Mouse (Mus musculus) liver, postnatal 0 days (tissue): ENCODE results near the gene Ubash3b. TPM values are rescaled to one million over a fixed set of nuclear protein-coding genes. Genes with fewer than 3 reads are reported as not detected.

Source experiments
- ATAC-seq: fragments of 200-750 bp; cut with Nextera tagmentation; 2 replicates; pipeline ENCODE4 v1.8.0; 2017; ENCODE audit warnings: mild to moderate bottlenecking, moderate library complexity
- DNase-seq: peaks from one replicate; pipeline ENCODE4 v3.0.0-alpha.2; 2016
- H3K27ac ChIP-seq: fragments of 300-500 bp; sonication (generic); 2 replicates; pipeline ENCODE4 v1.5.1; 2014; ENCODE audit warnings: antibody characterized with exemption, moderate library complexity, mild to moderate bottlenecking, low read depth
- H3K27me3 ChIP-seq: fragments of 300-500 bp; sonication (generic); 2 replicates; pipeline ENCODE4 v1.6.1; 2014; ENCODE audit warnings: low read length, control low read depth, mixed read lengths; ENCODE audit not compliant: insufficient read depth
- H3K36me3 ChIP-seq: fragments of 300-500 bp; sonication (generic); replicated peaks from 2 replicates; pipeline ENCODE4 v1.6.1; 2014; ENCODE audit warnings: mild to moderate bottlenecking, control low read depth, low read length, moderate library complexity, mixed read lengths; ENCODE audit not compliant: insufficient read depth
- H3K4me1 ChIP-seq: fragments of 300-500 bp; sonication (generic); 2 replicates; pipeline ENCODE4 v1.6.1; 2014; ENCODE audit warnings: antibody characterized with exemption, mild to moderate bottlenecking, control low read depth; ENCODE audit not compliant: insufficient read depth
- H3K4me2 ChIP-seq: fragments of 300-500 bp; sonication (generic); 2 replicates; pipeline ENCODE4 v1.6.1; 2014; ENCODE audit warnings: low read depth, mild to moderate bottlenecking, low read length, moderate library complexity, mixed read lengths
- H3K4me3 ChIP-seq: fragments of 300-500 bp; sonication (generic); 2 replicates; pipeline ENCODE4 v1.5.1; 2014; ENCODE audit warnings: low read depth, low read length
- H3K9ac ChIP-seq: fragments of 300-500 bp; sonication (generic); replicated peaks from 2 replicates; pipeline ENCODE4 v1.6.1; 2014; ENCODE audit warnings: mild to moderate bottlenecking, moderate library complexity
- H3K9me3 ChIP-seq: fragments of 300-500 bp; sonication (generic); 2 replicates; pipeline ENCODE4 v1.6.1; 2016; ENCODE audit warnings: mild to moderate bottlenecking, control low read depth, low read length, mixed read lengths
- CTCF ChIP-seq: sonication (generic); IDR thresholded peaks from 2 replicates; pipeline ENCODE4 v1.5.1; 2016; ENCODE audit warnings: antibody characterized with exemption, low read depth
- EP300 ChIP-seq: IDR thresholded peaks from 2 replicates; pipeline ENCODE4 v1.6.1; 2016; ENCODE audit warnings: antibody characterized with exemption, low read depth, mild to moderate bottlenecking
- WGBS: fragments of 180-500 bp; shearing (Covaris S2); extraction: QIAGEN DNeasy Blood & Tissue Kit; methylation state at CpG from one replicate; pipeline ENCODE4 v1.1.7; 2014; ENCODE audit not compliant: insufficient replicate concordance; 5-methylcytosine and 5-hydroxymethylcytosine counted together
- polyA plus RNA-seq: library from polyadenylated mRNA; unstranded; fragments of >200 nt; fragmentation: Nextera tagmentation; extraction: Ambion mirVana; gene quantifications from 2 replicates; pipeline ENCODE4 v1.2.1, GENCODE M21; 2015

Ubash3b gene
- polyA plus RNA-seq, 1 experiment from 2014 or later: 6.6 TPM

DNA sequence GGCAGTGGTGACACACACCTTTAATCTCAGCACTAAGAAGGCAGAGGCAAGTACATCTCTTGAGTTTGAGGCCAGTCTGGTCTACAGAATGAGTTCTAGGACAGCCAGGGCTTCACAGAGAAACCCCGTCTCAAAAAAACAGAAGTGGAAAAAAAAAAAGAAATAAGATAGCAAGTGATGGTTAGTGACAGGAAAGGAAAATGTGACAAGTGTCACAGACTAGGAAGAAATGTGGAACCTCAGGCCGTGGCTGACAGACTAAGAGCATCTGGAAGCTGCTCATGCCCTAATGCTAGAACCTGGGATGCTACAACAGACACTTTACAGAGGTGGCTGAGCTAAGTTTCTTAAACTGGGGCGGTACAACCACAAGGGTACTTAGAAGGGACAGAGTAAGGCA lies 18.4 kb downstream of the Ubash3b start:
- WGBS: 51% methylated on average over 3 of the region's 3 CpGs
- no peak overlapping the region for H3K4me3 ChIP-seq
- ATAC-seq: no peak
- no peaks in the 10 kb centered on the region for H3K9me3 ChIP-seq
- H3K36me3 ChIP-seq: no peaks in the 10 kb centered on the region
- H3K4me1 ChIP-seq: peaks cover 4% of the 10 kb centered on the region; the same call in 1 of the 2 replicates
- H3K27ac ChIP-seq: no peak overlapping the region
- no peak for DNase-seq
- H3K9ac ChIP-seq: no peak overlapping the region
- TF ChIP-seq EP300: no peak
- no peak for TF ChIP-seq CTCF
- no peak overlapping the region for H3K4me2 ChIP-seq
- no peaks in the 10 kb centered on the region for H3K27me3 ChIP-seq

GRCm38 (mm10) chr9:41141026-41141425 lies 20.5 kb downstream of the Ubash3b start:
- 47% methylated on average over 2 of the region's 2 CpGs for WGBS
- H3K27me3 ChIP-seq: no peaks in the 10 kb centered on the region
- TF ChIP-seq EP300: no peak
- no peak for TF ChIP-seq CTCF
- H3K36me3 ChIP-seq: no peaks in the 10 kb centered on the region
- no peaks in the 10 kb centered on the region for H3K9me3 ChIP-seq
- no peak overlapping the region for H3K27ac ChIP-seq
- ATAC-seq (no peak), DNase-seq (no peak)
- H3K4me1 ChIP-seq: peaks cover 11% of the 10 kb centered on the region
- no peak overlapping the region for H3K4me2 ChIP-seq
- no peak overlapping the region for H3K4me3 ChIP-seq
- H3K9ac ChIP-seq: no peak overlapping the region

- Histone ChIP-seq H3K9me3 (no peaks in the 10 kb centered on the region), H3K4me1 (peaks cover 15% of the 10 kb centered on the region), H3K9ac (no peak overlapping the region), H3K27ac (no peak overlapping the region), H3K36me3 (no peaks in the 10 kb centered on the region), H3K4me2 (no peak overlapping the region), H3K27me3 (no peaks in the 10 kb centered on the region), H3K4me3 (no peak overlapping the region)
- TF ChIP-seq CTCF (no peak), EP300 (no peak)
- DNase-seq (no peak), ATAC-seq (no peak)
- WGBS: 45% methylated on average over 6 of the region's 6 CpGs
Measured at GRCm38 (mm10) chr9:41138987-41139808, 22.3 kb downstream of the Ubash3b start.

- H3K4me1 ChIP-seq: peaks cover 15% of the 10 kb centered on the region
Measured at GRCm38 (mm10) chr9:41136691-41137467, 24.6 kb downstream of the Ubash3b start.

GRCm38 (mm10) chr9:41136273-41136672 lies 25.2 kb downstream of the Ubash3b start:
- ATAC-seq (no peak), DNase-seq (no peak)
- TF ChIP-seq EP300 (no peak), CTCF (no peak)
- H3K27ac ChIP-seq: no peak overlapping the region
- no peaks in the 10 kb centered on the region for H3K36me3 ChIP-seq
- 84% methylated on average over 2 of the region's 2 CpGs for WGBS
- H3K9me3 ChIP-seq: no peaks in the 10 kb centered on the region
- peaks cover 15% of the 10 kb centered on the region for H3K4me1 ChIP-seq
- H3K4me3 ChIP-seq: no peak overlapping the region
- no peaks in the 10 kb centered on the region for H3K27me3 ChIP-seq
- no peak overlapping the region for H3K9ac ChIP-seq
- no peak overlapping the region for H3K4me2 ChIP-seq

More at GRCm38 (mm10) chr9:41136691-41137467, 24.6 kb downstream of the Ubash3b start:
- no peak overlapping the region for H3K27ac ChIP-seq
- no peak overlapping the region for H3K4me3 ChIP-seq
- TF ChIP-seq EP300 (no peak), CTCF (no peak)
- no peaks in the 10 kb centered on the region for H3K36me3 ChIP-seq
- peak; percentile 21; the same call in 1 of the 2 replicates for ATAC-seq
- no peaks in the 10 kb centered on the region for H3K27me3 ChIP-seq
- DNase-seq: no peak
- 33% methylated on average over 7 of the region's 7 CpGs for WGBS
- no peak overlapping the region for H3K4me2 ChIP-seq
- H3K9ac ChIP-seq: no peak overlapping the region
- H3K9me3 ChIP-seq: no peaks in the 10 kb centered on the region

GRCm38 (mm10) chr9:41134907-41135306 lies 26.6 kb downstream of the Ubash3b start:
- H3K4me3 ChIP-seq: no peak overlapping the region
- peak overlapping the region; percentile 19; the same call in 1 of the 2 replicates for H3K27ac ChIP-seq

More at GRCm38 (mm10) chr9:41134907-41135306, 26.6 kb downstream of the Ubash3b start:
- DNase-seq: no peak
- no peaks in the 10 kb centered on the region for H3K9me3 ChIP-seq
- H3K36me3 ChIP-seq: no peaks in the 10 kb centered on the region
- no peak for ATAC-seq
- 31% methylated on average over 4 of the region's 4 CpGs for WGBS
- H3K4me2 ChIP-seq: peak overlapping the region; percentile 16; the same call in 1 of the 2 replicates
- TF ChIP-seq CTCF: no peak
- TF ChIP-seq EP300: no peak
- H3K4me1 ChIP-seq: peaks cover 19% of the 10 kb centered on the region
- no peaks in the 10 kb centered on the region for H3K27me3 ChIP-seq
- H3K9ac ChIP-seq: no peak overlapping the region
